8 mouse cellular contexts compared by ENCODE assay signal in genomic region chr4:97751483-97752251, GRCm38 (mm10). TPM values are rescaled to one million over a fixed set of nuclear protein-coding genes. Genes with fewer than 3 reads are reported as not detected.
DNase-seq lines count a peak whose midpoint lies in the region; ATAC-seq and TF ChIP-seq lines count a peak whose summit lies in the region.

No protein-coding gene starts in this region.

- peak; percentile 37 for DNase-seq in ovary, adult 18-20 months (ENCODE audit: low spot score)
- no peak for DNase-seq in ovary, postnatal 14 days (ENCODE audit: low spot score)
- DNase-seq in embryo, embryonic 10 days (ENCODE audit: low spot score): peak; percentile 64
- DNase-seq in intestine, embryonic 14.5 days (ENCODE audit: low spot score): peak; percentile 86
- peak; percentile 58 for DNase-seq in naive thymus-derived CD4-positive, alpha-beta T cell, adult 2 months (ENCODE audit: low read depth)

- H3K9me3 ChIP-seq in intestine, embryonic 14.5 days (ENCODE audit: control insufficient read depth, low read length): no peaks in the 10 kb centered on the region
- H3K9me3 ChIP-seq in liver, embryonic 15.5 days (replicated peaks): no peaks in the 10 kb centered on the region

- peak overlapping the region; percentile 40 for H3K9ac ChIP-seq in intestine, embryonic 14.5 days (ENCODE audit: low read length)
- H3K9ac ChIP-seq in liver, embryonic 15.5 days: peak overlapping the region; percentile 63

- peak overlapping the region; percentile 95 for H3K4me2 ChIP-seq in intestine, embryonic 14.5 days (ENCODE audit: low read length)
- peak overlapping the region; percentile 81 for H3K4me2 ChIP-seq in liver, embryonic 15.5 days

- H3K36me3 ChIP-seq in intestine, embryonic 14.5 days (ENCODE audit: control insufficient read depth, insufficient read depth, low read length): no peaks in the 10 kb centered on the region
- H3K36me3 ChIP-seq in liver, embryonic 15.5 days (replicated peaks): no peaks in the 10 kb centered on the region
- H3K36me3 ChIP-seq in testis, adult 2 months (ENCODE audit: control insufficient read depth, insufficient read depth, low read length): no peaks in the 10 kb centered on the region

- peaks cover 9% of the 10 kb centered on the region; the same call in 1 of the 2 replicates for H3K4me1 ChIP-seq in intestine, embryonic 14.5 days (replicated peaks; ENCODE audit: control insufficient read depth, insufficient read depth, low read length)
- H3K4me1 ChIP-seq in liver, embryonic 15.5 days (replicated peaks): peaks cover 11% of the 10 kb centered on the region
- peaks cover 13% of the 10 kb centered on the region for H3K4me1 ChIP-seq in testis, adult 2 months (ENCODE audit: control insufficient read depth, insufficient read depth, low read length)

- ATAC-seq in granulocyte monocyte progenitor cell, adult 5-6 weeks (replicated peaks; ENCODE audit: poor library complexity, severe bottlenecking): peak; percentile 65
- ATAC-seq in intestine, embryonic 14.5 days (replicated peaks; ENCODE audit: low FRiP score, low TSS enrichment, low read depth): peak; percentile 71
- ATAC-seq in liver, embryonic 15.5 days (ENCODE audit: insufficient read depth): peak; percentile 70

- no peak for TF ChIP-seq POLR2A in testis, adult 2 months (IDR thresholded peaks at IDR 0.05; ENCODE audit: control insufficient read depth, low read depth, low read length)

- H3K27me3 ChIP-seq in intestine, embryonic 14.5 days (replicated peaks; ENCODE audit: control insufficient read depth, insufficient read depth, low read length): peaks cover 12% of the 10 kb centered on the region; the same call in 1 of the 2 replicates
- peaks cover 47% of the 10 kb centered on the region for H3K27me3 ChIP-seq in liver, embryonic 15.5 days
- H3K27me3 ChIP-seq in testis, adult 2 months (ENCODE audit: control insufficient read depth, insufficient read depth, low read length): peaks cover 2% of the 10 kb centered on the region; the same call in 1 of the 2 replicates

- 1% methylated on average over 40 of the region's 40 CpGs for WGBS in intestine, embryonic 14.5 days
- under 1% methylated on average over 40 of the region's 40 CpGs for WGBS in liver, embryonic 15.5 days (ENCODE audit: insufficient replicate concordance)

- H3K4me3 ChIP-seq in intestine, embryonic 14.5 days (ENCODE audit: low read depth, low read length): peak overlapping the region; percentile 45
- peak overlapping the region; percentile 59 for H3K4me3 ChIP-seq in liver, embryonic 15.5 days (replicated peaks)
- H3K4me3 ChIP-seq in testis, adult 2 months (ENCODE audit: control insufficient read depth, low read depth, low read length): peak overlapping the region; percentile 72

- no peak for TF ChIP-seq CTCF in testis, adult 2 months (IDR thresholded peaks at IDR 0.05; ENCODE audit: control insufficient read depth, insufficient read depth, insufficient replicate concordance, low read depth, low read length)

- H3K27ac ChIP-seq in intestine, embryonic 14.5 days (ENCODE audit: low read depth): peak overlapping the region; percentile 71
- H3K27ac ChIP-seq in liver, embryonic 15.5 days (replicated peaks): peak overlapping the region; percentile 70
- peak overlapping the region; percentile 87 for H3K27ac ChIP-seq in testis, adult 2 months (ENCODE audit: control insufficient read depth, insufficient read depth, low read depth, low read length)

RNA-seq across cellular contexts. Expression of gene Nfia, which starts 20.9 kb away (rescaled TPM):
- 5.6 and 14.0 TPM in 2 replicates for total RNA-seq in granulocyte monocyte progenitor cell, adult 5-6 weeks (2014; fragmentation: Nextera tagmentation)
- total RNA-seq in granulocyte monocyte progenitor cell, adult 5-6 weeks (2017): 2.6 and 3.5 TPM in 2 replicates
- 42.1 and 43.8 TPM in 2 replicates for polyA plus RNA-seq in intestine, embryonic 14.5 days (2014; fragmentation: Nextera tagmentation; extraction: Ambion mirVana)
- polyA plus RNA-seq in liver, embryonic 15.5 days (2015; fragmentation: Nextera tagmentation; extraction: Ambion mirVana): 4.1 TPM in 2 replicates
- 6.4 and 8.1 TPM in 2 replicates for polyA plus RNA-seq in testis, adult 2 months (2012; rRNA removed)

RNA-seq across cellular contexts. Expression of gene E130114P18Rik, which starts 26.2 kb away (rescaled TPM):
- not detected in 2 replicates for total RNA-seq in granulocyte monocyte progenitor cell, adult 5-6 weeks (2014; fragmentation: Nextera tagmentation)
- total RNA-seq in granulocyte monocyte progenitor cell, adult 5-6 weeks (2017): not detected in 2 replicates
- polyA plus RNA-seq in intestine, embryonic 14.5 days (2014; fragmentation: Nextera tagmentation; extraction: Ambion mirVana): 5.2 and 8.0 TPM in 2 replicates
- polyA plus RNA-seq in liver, embryonic 15.5 days (2015; fragmentation: Nextera tagmentation; extraction: Ambion mirVana): 0.10 and 0.12 TPM in 2 replicates
- 0.17 and 0.74 TPM in 2 replicates for polyA plus RNA-seq in testis, adult 2 months (2012; rRNA removed)
